Mouse (Mus musculus) C2C12 (cell line): ENCODE data around the gene Olfr959.

ENCODE experiments used
- CEBPB ChIP-seq: IDR thresholded peaks from one replicate; pipeline ENCODE4 v1.6.1; 2011; ENCODE audit warnings: low read depth, mild to moderate bottlenecking, control low read depth, moderate library complexity
- CTCF ChIP-seq: IDR thresholded peaks from one replicate; pipeline ENCODE4 v1.5.1; 2011; ENCODE audit not compliant: control insufficient read depth, insufficient read depth, insufficient read length
- MAX ChIP-seq: IDR thresholded peaks from one replicate; pipeline ENCODE4 v1.6.1; 2011; ENCODE audit warnings: mild to moderate bottlenecking, control low read depth
- MYOD1 ChIP-seq: IDR thresholded peaks from one replicate; pipeline ENCODE4 v1.6.1; 2011; ENCODE audit warnings: low read depth; ENCODE audit not compliant: control insufficient read depth, insufficient read length
- MYOG ChIP-seq: IDR thresholded peaks from one replicate; pipeline ENCODE4 v1.6.1; 2011; ENCODE audit not compliant: control insufficient read depth, insufficient read length; ENCODE audit errors: extremely low read depth

- TF ChIP-seq CTCF = no peak
- TF ChIP-seq CEBPB = no peak
- no peak for TF ChIP-seq MAX
- TF ChIP-seq MYOG = no peak
- no peak for TF ChIP-seq MYOD1
Measured at GRCm38 (mm10) chr9:39624711-39625110, 49.3 kb upstream of the Olfr959 start.
